Mouse (Mus musculus): Measurements from ENCODE around the gene Tenm2. TPM values are rescaled to one million over a fixed set of nuclear protein-coding genes. Genes with fewer than 3 reads are reported as not detected.
A peak's percentile ranks its signal among the peaks of the same experiment; 100 is the strongest.

Gene Tenm2
- total RNA-seq (2021), result under 1 TPM; 0.29 to 0.49 TPM
- long read RNA-seq, experiment 1, partial matches to known transcripts, result 0 of 1 reads
- long read RNA-seq, experiment 1, other reads (novel, unspliced or antisense), result 1 of 1 reads
- long read RNA-seq, experiment 2, result 0 reads

DNA sequence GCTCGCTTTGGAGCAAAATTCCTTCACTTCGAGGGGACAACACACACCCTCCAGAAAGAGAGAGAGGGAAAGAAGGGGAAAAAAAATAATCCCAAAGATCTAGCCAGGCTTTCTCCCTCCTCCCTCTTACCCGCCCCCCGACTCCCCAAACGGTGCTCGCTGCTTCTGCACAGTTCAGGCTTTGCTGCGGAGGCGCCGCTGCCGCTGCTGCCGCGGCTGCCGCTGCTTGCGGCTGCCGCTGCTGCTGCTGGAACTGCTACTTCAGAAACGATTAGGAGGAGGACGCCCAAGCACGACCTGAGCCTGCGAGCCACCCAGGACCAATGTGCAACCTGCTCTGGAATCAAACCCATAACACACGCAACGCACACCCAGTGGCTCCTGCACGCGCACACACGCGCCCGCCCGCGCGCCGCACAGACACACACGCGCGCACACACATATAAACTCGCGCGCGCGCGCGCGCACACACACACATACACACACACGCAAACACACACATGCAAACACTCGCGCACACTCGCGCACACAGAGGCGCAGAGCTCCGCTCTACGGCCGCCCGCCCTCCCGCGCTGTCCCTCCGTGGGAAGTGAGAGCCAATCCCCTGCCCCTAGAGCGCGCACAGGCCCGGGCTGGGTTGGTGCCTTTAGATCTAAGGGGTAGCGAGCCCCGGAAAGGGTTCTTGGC, at the start of gene Tenm2:
Gene Tenm2, minus strand, starts transcription at position 51 of the 687 bp plus-strand sequence.
- DNase-seq, result peak; percentile 4

GRCm38 (mm10) chr11:37285186-37285585, 49.4 kb upstream of the Tenm2 start:
- no peak for DNase-seq

GRCm38 (mm10) chr11:37248796-37249195, 13.0 kb upstream of the Tenm2 start:
- no peak for DNase-seq

- DNase-seq, result no peak
These were observed 1.4 kb upstream of the Tenm2 start for GRCm38 (mm10) chr11:37237096-37237725.

DNA sequence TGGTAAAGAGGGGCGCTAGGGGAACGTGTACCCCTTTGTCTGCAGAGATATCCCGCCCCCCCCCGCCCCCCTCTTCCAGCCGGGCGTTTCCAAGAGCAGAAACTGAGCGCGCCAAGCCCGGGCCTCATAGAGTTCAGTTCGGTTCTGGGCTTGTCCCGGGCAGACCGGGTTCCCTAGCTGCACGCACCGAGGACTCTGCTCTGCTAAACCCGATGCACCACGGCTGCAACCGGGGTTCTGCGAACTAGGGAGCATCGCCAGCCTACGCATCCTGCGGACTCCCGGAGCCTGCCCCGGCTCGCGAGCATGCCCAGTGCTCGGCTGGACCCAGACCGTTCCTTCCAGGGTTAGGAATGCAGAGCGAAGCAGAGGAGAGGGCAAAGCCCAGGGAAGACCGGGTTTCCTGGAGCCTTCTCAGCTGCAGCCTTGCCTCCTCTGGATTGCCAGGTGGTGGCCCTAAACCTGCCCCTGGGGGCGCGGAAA, 878 bp upstream of the Tenm2 start:
- peak; percentile 8 for DNase-seq

DNA sequence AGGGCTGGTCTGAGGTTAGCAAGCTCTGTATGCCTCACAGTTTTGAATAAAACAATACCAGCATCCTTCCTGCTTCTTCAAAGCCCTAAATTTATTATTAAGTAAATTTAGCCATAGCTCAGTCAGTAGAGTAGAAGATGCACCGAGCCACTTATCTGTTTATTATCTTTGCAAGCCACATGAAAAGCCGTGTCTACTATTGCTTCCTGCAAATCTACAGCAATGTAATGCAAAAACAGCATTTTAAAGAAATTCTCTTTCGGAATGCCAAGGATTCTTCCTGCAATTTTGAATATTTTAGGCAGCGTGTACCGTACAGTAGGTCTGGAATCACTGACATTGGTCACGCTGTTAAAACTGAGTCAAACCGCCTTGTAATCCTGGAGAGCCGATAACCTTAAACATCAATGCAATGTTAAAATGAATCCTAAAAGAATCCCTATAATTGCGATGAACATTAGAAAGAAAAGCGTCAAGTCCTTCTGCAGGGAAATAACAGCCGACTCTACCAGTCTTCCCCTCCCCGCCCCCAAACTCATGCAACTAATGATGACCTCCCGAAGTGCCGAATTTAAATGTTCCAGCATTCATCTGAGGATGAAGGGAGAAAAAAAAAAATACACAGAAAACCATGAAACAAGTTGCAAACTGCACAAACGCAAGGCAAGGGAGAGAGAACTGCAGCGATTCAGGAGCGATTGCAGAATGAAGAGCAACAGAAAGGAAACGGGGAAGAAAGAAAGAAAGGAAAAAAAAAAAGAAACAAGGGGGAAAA, 556 bp downstream of the Tenm2 start:
- no peak for DNase-seq

- no peak for DNase-seq
These were observed 8.4 kb downstream of the Tenm2 start for GRCm38 (mm10) chr11:37227404-37227803.

DNA sequence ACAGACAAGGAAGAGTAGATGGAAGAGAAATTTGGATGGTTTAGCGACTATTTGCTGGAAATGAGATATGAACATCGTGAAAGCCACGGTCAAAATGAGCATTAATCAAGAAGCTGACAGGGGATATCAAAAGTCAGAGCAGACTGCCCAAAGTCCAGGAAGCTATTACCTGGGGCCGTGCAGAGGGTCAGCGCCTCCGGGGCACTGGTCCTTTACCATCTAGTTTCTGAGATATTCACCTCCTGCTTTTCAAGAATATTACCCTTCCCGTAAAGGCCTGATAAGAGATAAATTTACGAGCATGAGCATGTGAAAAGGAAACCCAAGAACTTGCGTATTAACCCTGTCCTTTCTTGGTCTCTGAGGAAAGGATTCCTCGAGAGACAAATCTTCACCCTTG, 8.8 kb downstream of the Tenm2 start:
- DNase-seq, result no peak

DNA sequence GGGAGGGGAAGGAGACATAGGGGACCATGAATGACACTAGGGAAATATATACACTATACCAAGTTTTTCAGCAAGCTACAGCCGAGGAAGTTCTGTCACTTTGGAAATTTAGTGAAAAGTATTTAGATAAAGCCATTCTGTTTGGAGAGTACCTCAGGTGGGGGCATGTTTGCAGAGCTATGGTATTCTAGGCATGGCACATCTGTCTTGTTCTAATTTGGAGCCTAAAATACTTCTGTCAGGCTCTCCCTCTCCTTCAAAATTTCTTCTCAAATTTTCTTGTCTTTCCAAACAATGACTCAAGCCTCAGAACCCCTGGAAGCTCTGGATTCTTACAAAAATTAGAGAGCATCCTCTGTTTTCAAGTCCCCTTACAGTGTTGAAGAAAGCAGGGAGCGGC, 13.0 kb downstream of the Tenm2 start:
- DNase-seq, result no peak

DNA sequence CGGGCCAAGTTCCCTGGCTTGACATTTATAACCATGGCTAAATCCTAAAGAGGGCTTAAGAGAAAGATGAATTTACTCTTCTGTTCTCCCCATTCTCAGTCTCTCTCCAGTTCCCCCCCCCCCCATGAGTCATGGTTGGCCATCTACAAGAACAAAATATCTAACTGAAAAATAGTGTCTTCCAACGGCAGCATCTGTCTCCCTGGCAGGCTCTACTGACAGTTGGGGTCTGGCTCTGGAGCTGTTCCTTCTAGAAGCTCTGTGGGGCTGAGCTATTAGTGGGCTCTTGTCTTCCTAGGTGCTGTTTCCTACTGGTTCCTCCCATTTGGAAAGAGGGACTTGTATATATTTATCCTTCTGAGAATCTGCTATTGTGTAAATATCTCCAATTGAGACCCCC, 13.7 kb downstream of the Tenm2 start:
- no peak for DNase-seq

- no peak for DNase-seq
These were observed 14.8 kb downstream of the Tenm2 start for GRCm38 (mm10) chr11:37220921-37221320.

DNA sequence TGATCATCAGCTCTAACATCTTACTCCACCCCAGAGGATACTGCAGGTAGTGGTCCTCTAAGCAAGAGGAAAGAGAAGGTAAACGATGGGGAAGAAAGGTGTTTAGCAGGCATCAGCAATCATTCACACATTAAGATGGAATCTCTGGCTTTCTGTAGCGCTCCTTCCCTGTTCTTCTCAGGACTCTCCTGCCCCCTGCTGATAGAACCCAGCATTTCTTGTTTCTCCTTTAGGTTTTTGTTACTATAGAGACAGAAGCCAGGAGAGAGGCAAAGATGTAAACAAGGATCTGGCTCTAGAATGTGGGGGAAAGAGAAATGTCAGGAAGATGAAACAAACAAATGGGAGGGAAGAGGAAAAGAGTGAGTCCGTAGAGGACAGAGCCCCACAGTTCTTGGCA, 49.6 kb downstream of the Tenm2 start:
- DNase-seq, result no peak

DNA sequence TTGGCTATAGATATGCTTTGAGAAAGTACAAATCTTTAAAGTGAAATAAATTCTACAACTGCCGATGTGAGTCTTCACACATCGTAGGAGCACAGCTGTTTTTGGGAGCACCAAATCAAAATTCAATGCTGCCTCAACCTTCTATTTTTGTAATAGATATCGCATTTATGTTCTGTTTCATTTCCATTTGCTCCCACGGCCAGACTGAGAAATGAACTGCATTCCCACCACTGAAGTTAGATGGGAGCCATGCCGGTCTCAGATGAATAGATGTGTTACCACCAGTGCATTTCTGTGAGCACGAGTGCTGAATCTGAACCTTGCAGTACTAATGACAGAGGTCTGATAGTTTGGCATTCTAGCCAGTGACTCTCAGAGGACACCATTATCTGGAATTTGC, 58.3 kb downstream of the Tenm2 start:
- DNase-seq, result no peak

- DNase-seq, result no peak
These were observed 81.6 kb downstream of the Tenm2 start for GRCm38 (mm10) chr11:37153933-37154880.

DNA sequence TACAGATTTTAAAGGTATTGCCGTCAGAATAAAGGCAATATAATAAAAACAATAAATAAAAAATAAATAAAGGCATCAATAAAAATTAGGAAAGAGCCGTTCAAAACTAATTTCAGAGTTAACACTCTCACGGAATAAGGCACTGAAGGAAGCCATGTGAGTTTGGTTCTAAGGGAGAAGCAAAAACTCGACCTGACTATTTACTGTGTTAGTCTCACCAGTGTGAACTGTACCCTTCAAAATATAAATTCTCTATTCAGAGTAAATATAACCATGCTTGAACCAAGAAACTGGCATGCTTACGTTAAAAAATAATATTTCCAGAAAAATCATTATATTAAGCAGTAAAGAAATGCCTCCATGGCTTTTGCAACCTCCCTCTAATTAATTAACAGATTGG, 82.4 kb downstream of the Tenm2 start:
- DNase-seq, result no peak

DNA sequence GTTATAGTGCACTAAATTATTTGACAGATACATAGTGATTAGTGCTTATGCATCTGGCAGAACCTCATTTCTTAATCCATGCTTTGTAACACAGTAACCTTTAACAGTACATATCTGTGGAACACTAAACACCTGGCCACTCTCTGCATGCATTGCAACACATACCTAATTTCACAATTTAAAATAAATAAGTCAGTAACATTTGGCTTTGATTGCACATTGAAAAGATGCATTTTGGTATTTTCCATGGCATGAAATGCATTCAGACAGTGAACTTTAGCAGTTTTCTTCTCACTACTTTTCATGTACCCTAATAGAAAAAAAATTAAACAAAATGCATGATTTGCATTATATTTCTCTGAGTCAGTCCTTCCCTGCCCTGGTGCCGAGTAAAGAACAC, 85.8 kb downstream of the Tenm2 start:
- DNase-seq, result no peak

DNA sequence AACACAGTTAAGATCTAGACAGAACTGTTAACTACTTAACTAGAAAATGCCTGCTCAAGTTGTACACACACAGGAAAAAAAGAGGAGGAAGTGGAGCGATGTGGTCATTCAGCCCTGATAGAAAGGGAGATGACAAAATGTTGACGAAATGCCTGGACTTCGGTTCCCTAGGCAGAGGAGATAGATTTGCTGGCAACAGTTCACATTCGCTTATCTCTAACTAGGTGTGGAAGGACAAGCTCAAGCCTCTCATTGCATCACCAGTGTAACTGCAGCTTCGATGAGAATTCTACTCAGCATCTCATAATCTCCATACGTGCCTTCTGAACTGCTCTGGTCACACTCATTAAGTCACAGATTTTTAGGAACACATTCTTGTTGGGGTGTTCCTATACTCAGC, 91.8 kb downstream of the Tenm2 start:
- no peak for DNase-seq

DNA sequence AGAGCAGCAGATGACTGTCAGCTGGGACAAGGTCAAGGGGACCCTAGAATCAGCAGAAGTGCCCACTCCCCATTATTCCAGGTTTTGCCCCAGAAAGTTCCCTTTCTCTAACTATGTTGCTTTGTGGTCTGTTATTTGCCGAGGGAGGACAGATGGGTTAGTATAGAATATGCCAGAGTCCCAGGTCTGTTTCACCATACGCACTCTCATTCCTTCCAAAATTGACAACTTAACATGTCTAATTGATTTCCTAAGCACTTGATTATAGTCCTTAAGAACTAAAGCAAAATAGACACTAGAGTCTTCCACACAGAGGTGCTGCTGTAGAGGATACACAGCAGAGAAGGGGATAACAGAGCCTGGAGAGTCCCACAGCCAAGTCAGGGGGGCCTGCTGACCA, 92.3 kb downstream of the Tenm2 start:
- DNase-seq, result no peak

GRCm38 (mm10) chr11:37128893-37129292, 106.9 kb downstream of the Tenm2 start:
- no peak for DNase-seq

DNA sequence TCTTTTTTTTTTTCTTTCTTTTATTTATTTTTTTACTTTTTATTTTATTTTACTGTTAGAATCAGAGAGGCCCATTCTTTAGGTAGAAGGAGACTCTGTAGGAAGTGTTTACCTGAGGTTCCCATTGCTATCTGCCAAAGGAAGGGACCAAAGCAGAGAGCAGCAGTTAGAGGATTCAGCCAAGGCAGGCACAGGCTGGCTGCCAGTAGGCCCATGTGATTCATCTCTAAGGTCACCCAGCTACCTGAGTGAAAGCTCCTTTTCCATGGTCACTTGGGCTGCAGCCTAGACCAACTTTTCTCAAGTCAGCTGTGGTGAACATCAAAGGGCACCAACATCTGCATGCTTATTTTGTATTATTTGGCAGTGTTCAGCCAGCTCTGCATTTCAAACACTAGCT, 117.7 kb downstream of the Tenm2 start:
- DNase-seq, result no peak

DNA sequence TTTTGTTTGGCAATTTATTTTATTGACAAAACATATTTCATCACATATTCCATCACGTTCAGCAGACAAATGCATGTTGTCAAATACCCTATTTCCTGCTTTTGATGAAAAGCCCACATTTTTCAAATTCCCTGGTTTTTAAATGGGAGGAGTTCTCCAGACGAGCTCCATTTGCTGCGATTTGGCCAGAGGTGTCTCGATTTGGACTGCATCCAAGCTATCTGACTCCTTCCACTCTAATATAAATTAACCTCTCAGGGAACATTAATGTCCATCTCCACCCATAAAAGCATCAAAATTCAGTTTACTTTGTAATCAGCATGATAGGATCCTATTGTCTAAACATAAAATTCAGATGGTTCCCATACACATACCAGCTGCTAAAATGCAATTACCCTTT, 120.6 kb downstream of the Tenm2 start:
- no peak for DNase-seq

DNA sequence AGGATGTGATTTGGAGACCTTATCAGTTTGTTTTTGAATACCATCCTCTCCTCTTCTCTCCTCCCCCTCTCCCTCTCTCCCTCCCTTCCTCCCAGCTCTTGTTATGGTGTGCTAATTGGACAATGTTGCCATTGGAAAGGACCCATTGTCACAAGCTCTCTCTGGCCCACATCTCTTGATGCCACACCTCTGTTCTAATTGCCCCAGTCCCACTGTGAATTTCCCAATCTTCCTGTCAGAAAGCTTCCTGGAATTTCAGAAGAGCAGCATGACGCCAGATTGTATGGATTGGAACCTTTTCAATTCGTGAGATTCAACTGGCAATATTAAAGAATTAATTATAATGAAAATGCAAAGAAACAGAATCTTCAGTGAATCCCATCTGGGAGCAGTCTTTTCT, 128.7 kb downstream of the Tenm2 start:
- no peak for DNase-seq

All from gastrocnemius, postnatal 25 days (tissue).